Mouse (Mus musculus) v-Abl transformed pro-B cells (cell line): ENCODE results near the gene Plk5.

Source experiments
- in situ Hi-C, 2 experiments: fragments of 400-800 bp; cut with MboI; formaldehyde crosslinking; loops; one replicate each; pipeline ENCODE4 v1.15.1; 2025; ENCODE audit not compliant: unreplicated experiment in 2 of 2

Plk5 gene

DNA sequence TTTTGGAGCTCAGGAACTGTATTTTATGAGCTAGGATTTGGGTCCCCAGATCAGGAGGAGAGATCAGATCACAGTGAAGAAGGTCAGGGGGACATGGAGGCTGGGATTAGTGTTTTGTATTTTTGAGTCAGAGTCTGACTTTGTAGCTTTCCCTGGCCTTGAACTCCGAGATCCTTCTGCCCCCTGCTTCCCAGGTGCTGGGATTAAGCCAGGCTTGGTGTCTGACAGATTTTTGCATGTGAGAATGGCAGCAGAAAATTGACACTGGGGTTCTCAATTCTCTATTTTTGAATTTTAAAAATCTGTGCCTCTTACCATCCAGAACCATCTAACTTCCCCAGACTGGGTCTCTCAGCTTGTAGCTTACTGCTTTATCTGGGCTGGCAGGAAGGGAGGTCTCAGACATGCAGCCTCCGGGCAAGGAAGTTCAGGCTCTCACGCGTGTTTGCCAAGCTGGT lies 44.5 kb downstream of the Plk5 start:
- in situ Hi-C loops, result no loop called here

DNA sequence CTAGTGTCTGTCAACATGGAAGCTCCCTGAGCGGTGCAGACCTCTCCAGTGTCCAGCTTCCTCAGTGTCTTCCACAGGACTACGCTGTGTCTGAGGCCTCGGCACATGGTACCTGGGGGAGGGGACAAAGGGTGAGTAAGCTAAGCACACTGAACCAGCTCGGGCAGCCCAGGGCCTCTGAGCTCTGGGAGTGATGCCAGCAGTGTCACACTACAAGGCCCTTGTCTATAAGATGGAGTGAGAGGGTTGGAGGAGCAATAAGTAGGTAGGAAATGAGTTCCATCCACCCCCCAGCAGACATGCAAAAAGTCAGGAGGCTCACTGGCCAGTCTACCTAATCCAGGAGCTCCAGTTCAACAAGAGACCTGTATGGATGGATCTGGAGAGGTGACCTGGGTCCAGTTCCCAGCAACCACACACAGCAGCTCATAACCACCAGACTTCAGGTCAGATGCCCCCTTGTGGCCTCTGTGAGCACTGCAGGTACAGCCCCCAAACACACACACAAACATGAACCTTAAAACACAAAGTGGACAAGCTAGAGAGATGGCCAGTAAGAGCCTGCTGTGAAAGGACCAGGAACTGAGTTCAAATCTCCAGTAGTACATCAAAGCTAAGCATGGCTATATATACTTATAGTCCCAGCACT lies 46.9 kb downstream of the Plk5 start:
- in situ Hi-C loops, result no loop called here

DNA sequence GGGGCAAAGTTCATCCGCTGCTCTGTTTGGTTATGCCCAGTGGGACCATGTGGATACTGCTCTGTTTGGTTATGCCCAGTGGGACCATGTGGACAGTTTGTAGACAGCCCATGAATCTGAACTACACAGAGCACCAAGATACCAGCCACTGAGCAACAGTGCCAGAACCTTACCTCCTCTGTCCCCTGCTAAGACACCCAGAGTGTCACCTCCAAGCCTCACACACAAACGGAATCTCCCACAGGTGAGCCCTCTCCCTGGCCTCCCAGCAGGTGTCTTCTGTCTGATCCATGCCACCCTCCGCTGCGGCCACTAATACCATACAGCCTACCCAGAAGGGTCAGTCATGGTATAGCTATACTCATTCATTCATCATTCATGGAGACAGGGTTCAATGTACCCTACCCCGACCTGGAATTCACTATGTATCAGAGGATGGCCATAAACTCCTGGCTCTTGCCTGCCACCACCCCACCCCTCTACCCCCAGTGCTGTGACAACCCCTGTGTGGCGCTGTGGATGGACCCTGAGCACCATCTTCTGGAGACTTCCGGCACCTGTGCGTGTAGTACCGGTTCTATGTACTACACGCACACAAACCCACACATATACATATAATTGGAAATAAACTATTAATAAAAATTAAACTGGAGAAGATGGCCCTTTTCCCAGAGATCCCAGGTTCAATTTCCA lies 49.4 kb downstream of the Plk5 start:
- in situ Hi-C loops, result no loop called here

DNA sequence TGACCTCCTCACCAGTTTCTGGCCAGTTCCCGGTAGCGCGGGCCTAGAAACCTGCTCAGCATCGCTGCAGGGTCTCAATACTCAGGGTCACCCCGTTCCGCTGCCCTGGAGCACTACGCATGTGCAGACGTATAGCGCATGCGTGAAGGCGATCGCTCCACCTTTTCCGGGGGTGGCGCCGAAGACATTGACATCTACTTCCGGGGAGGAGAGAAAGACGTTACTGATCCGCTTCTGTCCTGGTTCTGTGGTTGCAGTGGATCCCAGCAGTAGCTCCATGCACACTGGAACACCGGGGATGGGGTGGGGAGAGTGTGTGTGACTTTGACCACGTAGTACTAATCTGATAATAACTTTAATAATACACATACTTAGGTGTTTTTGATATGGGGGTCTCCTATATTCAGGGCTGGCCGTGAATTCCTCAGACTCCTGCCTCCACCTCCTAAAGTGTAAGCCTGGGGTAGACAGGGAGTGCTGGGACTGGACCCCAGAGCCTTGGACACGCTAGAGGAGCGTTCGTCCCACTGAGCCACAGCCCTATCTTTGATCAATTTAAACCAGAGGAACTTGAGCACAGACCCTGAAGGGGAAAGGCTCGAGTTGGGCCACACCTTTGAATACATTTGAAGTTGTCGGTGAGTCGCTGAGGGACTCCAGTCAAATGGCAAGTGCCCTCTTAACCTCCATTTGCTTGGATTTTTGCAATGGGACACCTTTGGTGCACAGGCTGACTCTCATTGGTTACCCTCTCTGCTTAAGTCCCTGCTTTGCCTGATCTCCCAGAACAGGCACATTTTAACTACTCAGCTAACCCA lies 50.6 kb downstream of the Plk5 start, which contains the start of gene Uqcr11:
Gene Uqcr11 (minus strand): TSS at position 147 of the 818 bp plus-strand sequence.
- in situ Hi-C loops, result no loop called here

DNA sequence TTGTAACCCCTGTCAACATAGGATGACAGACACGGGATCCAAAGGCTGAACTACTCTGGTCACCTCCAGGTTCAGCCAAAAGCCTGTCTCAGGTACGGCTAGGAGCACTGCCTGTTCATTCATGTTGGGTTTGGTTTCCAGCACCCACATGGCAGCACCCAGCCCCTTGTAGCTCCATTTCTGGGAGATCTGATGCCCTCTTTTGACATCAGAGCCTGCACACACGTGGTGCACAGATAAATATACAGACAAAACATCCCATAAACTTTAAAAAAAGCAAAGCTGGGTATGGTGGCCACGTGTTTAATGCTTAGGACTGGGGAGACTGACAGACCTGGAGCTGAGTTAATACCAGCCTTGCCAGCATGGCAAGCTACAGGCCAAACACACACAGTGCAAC lies 51.7 kb downstream of the Plk5 start:
- in situ Hi-C loops, result no loop called here

DNA sequence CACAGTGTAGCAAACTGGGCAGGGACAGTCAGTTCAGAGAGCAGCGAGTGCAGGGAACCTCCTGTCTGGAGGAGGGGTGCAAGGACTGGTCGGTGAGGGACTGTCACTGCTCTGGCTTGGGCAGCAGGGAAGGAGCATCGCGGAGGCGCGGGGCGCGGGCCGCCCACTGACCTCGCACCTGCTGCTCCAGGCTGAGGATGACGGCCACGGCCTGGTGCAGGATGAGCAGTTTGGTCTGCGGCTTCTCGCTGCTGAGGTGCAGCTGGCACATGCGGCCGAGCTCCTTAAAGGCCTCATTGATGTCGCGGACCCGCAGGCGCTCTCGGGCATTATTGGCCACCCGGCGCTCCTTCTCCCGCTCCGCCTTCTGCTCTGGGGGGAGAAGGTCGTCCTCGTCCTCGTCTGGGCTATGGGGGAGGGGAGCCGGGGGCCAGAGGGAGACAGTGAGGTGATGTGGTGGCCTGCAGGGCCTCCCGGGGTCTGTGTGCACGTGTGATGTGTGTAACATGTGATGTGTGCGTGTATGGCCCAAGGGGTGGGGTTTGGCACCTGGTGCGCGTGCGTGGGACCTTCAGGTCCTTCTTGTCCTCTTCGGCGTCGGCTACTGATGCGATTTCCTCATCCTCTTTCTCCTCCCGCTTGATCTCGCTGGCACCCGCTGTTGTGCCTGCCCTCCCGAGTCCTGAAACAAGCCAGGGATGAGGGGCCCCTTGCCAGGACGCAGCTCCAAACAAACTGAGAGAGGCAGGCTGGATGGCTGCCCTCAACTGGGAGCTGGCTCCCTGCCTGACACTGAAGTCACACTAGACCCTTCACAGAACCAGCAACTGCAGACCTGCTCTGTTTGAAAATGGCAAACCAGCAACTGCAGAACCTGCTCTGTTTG lies 56.6 kb downstream of the Plk5 start:
- in situ Hi-C loops, result no loop called here
